Mouse (Mus musculus): ENCODE results near the gene Gm28053. TPM values are rescaled to one million over a fixed set of nuclear protein-coding genes. Genes with fewer than 3 reads are reported as not detected.
A peak's percentile ranks its signal among the peaks of the same experiment; 100 is the strongest.

The Gm28053 gene
- not detected in 2 replicates for total RNA-seq (2014; rRNA removed)
- not detected in 2 replicates for polyA plus RNA-seq (2015; fragmentation: Nextera tagmentation; extraction: Ambion mirVana)

- Histone ChIP-seq H3K27ac (no peak within 1 kb of the TSS), H3K4me1 (ENCODE audit: insufficient read depth, low read length) (no peaks in the 10 kb centered on the region), H3K4me2 (ENCODE audit: low read depth, low read length) (no peak within 1 kb of the TSS), H3K9me3 (ENCODE audit: low read length) (no peaks in the 10 kb centered on the region), H3K36me3 (ENCODE audit: insufficient read depth, low read length) (no peaks in the 10 kb centered on the region), H3K9ac (replicated peaks; ENCODE audit: low read length) (no peak within 1 kb of the TSS), H3K27me3 (ENCODE audit: insufficient read depth, low read length) (no peaks in the 10 kb centered on the region), H3K4me3 (ENCODE audit: low read length) (no peak within 1 kb of the TSS)
- no peak for TF ChIP-seq CTCF (IDR thresholded peaks at IDR 0.05; ENCODE audit: low read depth)
- ATAC-seq (no peak), DNase-seq (ENCODE audit: low spot score) (no peak)
- 57% methylated on average over 2 of the region's 2 CpGs for WGBS
Measured at GRCm38 (mm10) chr6:48718455-48718854, at the start of gene Gm28053, which contains the start of gene Gimap7. Gene Gm28053, plus strand, starts transcription at chr6:48718607. Gene Gimap7, plus strand, starts transcription at chr6:48718621.

GRCm38 (mm10) chr6:48669446-48669969 is 48.9 kb upstream of the Gm28053 start:
- WGBS = 67% methylated on average over 2 of the region's 2 CpGs
- Histone ChIP-seq H3K9ac (replicated peaks; ENCODE audit: low read length) (no peak overlapping the region), H3K4me3 (ENCODE audit: low read length) (no peak overlapping the region), H3K27ac (no peak overlapping the region), H3K9me3 (ENCODE audit: low read length) (no peaks in the 10 kb centered on the region), H3K36me3 (ENCODE audit: insufficient read depth, low read length) (no peaks in the 10 kb centered on the region), H3K27me3 (ENCODE audit: insufficient read depth, low read length) (no peaks in the 10 kb centered on the region), H3K4me2 (ENCODE audit: low read depth, low read length) (no peak overlapping the region), H3K4me1 (ENCODE audit: insufficient read depth, low read length) (no peaks in the 10 kb centered on the region)
- no peak for ATAC-seq
- TF ChIP-seq CTCF (IDR thresholded peaks at IDR 0.05; ENCODE audit: low read depth) = no peak
- no peak for DNase-seq (ENCODE audit: low spot score)

GRCm38 (mm10) chr6:48674291-48675058 is 43.9 kb upstream of the Gm28053 start:
- Histone ChIP-seq H3K36me3 (ENCODE audit: insufficient read depth, low read length) (no peaks in the 10 kb centered on the region), H3K9me3 (ENCODE audit: low read length) (no peaks in the 10 kb centered on the region), H3K4me3 (ENCODE audit: low read length) (no peak overlapping the region), H3K9ac (replicated peaks; ENCODE audit: low read length) (no peak overlapping the region), H3K4me2 (ENCODE audit: low read depth, low read length) (no peak overlapping the region), H3K27me3 (ENCODE audit: insufficient read depth, low read length) (no peaks in the 10 kb centered on the region), H3K27ac (no peak overlapping the region), H3K4me1 (ENCODE audit: insufficient read depth, low read length) (no peaks in the 10 kb centered on the region)
- no peak for ATAC-seq
- DNase-seq (ENCODE audit: low spot score) = no peak
- TF ChIP-seq CTCF (IDR thresholded peaks at IDR 0.05; ENCODE audit: low read depth) = no peak
- WGBS = 93% methylated on average over 9 of the region's 9 CpGs

GRCm38 (mm10) chr6:48675400-48675930 is 42.9 kb upstream of the Gm28053 start:
- Histone ChIP-seq H3K4me3 (ENCODE audit: low read length) (no peak overlapping the region), H3K4me2 (ENCODE audit: low read depth, low read length) (peak overlapping the region; percentile 30; the same call in 1 of the 2 replicates), H3K36me3 (ENCODE audit: insufficient read depth, low read length) (no peaks in the 10 kb centered on the region), H3K27me3 (ENCODE audit: insufficient read depth, low read length) (no peaks in the 10 kb centered on the region), H3K9me3 (ENCODE audit: low read length) (no peaks in the 10 kb centered on the region), H3K27ac (no peak overlapping the region), H3K9ac (replicated peaks; ENCODE audit: low read length) (no peak overlapping the region), H3K4me1 (ENCODE audit: insufficient read depth, low read length) (no peaks in the 10 kb centered on the region)
- WGBS = 44% methylated on average over 10 of the region's 10 CpGs
- ATAC-seq (no peak), DNase-seq (ENCODE audit: low spot score) (no peak)
- TF ChIP-seq CTCF (IDR thresholded peaks at IDR 0.05; ENCODE audit: low read depth) = no peak

- Histone ChIP-seq H3K27me3 (ENCODE audit: insufficient read depth, low read length) (no peaks in the 10 kb centered on the region), H3K9me3 (ENCODE audit: low read length) (no peaks in the 10 kb centered on the region), H3K9ac (replicated peaks; ENCODE audit: low read length) (no peak within 1 kb of the TSS), H3K4me2 (ENCODE audit: low read depth, low read length) (peak within 1 kb of the TSS; percentile 30), H3K4me1 (ENCODE audit: insufficient read depth, low read length) (no peaks in the 10 kb centered on the region), H3K36me3 (ENCODE audit: insufficient read depth, low read length) (no peaks in the 10 kb centered on the region), H3K4me3 (ENCODE audit: low read length) (peak within 1 kb of the TSS; percentile 9; the same call in 1 of the 2 replicates), H3K27ac (no peak within 1 kb of the TSS)
- no peak for TF ChIP-seq CTCF (IDR thresholded peaks at IDR 0.05; ENCODE audit: low read depth)
- peak; percentile 5 for DNase-seq (ENCODE audit: low spot score)
- no peak for ATAC-seq
- WGBS = 21% methylated on average over 13 of the region's 13 CpGs
Measured at GRCm38 (mm10) chr6:48675931-48676859, 42.2 kb upstream of the Gm28053 start, which contains the start of gene Gimap9. Gene Gimap9, plus strand, starts transcription at chr6:48676129.

- no peak overlapping the region for H3K4me3 ChIP-seq (ENCODE audit: low read length)
- H3K4me1 ChIP-seq (ENCODE audit: insufficient read depth, low read length) = no peaks in the 10 kb centered on the region
- H3K4me2 ChIP-seq (ENCODE audit: low read depth, low read length) = no peak overlapping the region
- no peaks in the 10 kb centered on the region for H3K27me3 ChIP-seq (ENCODE audit: insufficient read depth, low read length)
- no peaks in the 10 kb centered on the region for H3K36me3 ChIP-seq (ENCODE audit: insufficient read depth, low read length)
- no peak overlapping the region for H3K27ac ChIP-seq
- no peaks in the 10 kb centered on the region for H3K9me3 ChIP-seq (ENCODE audit: low read length)
- DNase-seq (ENCODE audit: low spot score) = no peak
- no peak for ATAC-seq
- 73% methylated on average over 5 of the region's 5 CpGs for WGBS
- H3K9ac ChIP-seq (replicated peaks; ENCODE audit: low read length) = no peak overlapping the region
- no peak for TF ChIP-seq CTCF (IDR thresholded peaks at IDR 0.05; ENCODE audit: low read depth)
Measured at GRCm38 (mm10) chr6:48676860-48677415, 41.5 kb upstream of the Gm28053 start.
